Mouse (Mus musculus) layer of hippocampus, postnatal 36 days (tissue): ENCODE results near the gene Hsd17b2. TPM values are rescaled to one million over a fixed set of nuclear protein-coding genes. Genes with fewer than 3 reads are reported as not detected.

Source experiments
- DNase-seq, 2 experiments: peaks; one replicate each; pipeline ENCODE4 v3.0.0; 2022
- total RNA-seq, 2 experiments: library from RNA; stranded (reverse); gene quantifications; 2 replicates each; pipeline ENCODE4 v1.2.3; 2021

Hsd17b2 gene
- total RNA-seq: not detected

DNA sequence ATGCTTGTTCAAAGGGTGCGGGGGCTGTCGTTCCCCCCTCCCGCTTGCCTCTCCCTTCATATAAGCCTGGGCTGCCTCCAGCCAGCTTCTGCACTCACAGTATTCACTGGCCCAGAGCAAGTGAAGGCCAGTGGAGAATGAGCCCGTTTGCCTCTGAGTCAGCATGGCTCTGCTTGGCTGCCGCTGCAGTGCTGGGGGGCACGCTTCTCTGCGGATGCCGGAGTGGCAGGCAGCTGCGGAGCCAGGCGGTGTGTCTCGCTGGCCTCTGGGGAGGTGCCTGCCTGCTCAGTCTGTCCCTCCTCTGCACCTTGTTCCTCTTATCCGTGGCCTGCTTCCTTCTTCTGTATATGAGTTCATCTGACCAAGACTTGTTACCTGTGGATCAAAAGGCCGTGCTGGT, at the start of gene Hsd17b2:
TSS of gene Hsd17b2 (plus strand) at position 46 of the 400 bp plus-strand sequence.
- no peak for DNase-seq

- no peak for DNase-seq
Measured at GRCm38 (mm10) chr8:117652318-117652717, 49.4 kb upstream of the Hsd17b2 start.

DNA sequence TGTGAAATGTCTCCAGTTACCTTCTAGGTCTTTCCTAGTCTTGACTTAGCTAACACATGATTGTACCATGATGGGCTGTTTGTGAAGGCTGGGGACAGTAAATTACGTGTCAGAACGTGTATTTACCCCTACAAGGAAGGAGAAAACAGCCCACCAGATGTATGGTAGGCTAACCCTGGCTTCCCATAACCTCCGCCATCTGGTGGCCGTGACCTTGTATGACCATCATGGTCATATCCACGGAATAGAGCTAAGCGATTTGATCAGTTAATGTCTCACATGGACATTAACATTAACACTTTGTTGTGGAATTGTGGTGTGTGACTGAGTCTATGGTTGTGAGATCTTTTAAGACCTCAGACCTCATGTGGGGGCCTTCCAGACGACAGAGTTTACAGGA, 42.7 kb upstream of the Hsd17b2 start:
- no peak for DNase-seq

DNA sequence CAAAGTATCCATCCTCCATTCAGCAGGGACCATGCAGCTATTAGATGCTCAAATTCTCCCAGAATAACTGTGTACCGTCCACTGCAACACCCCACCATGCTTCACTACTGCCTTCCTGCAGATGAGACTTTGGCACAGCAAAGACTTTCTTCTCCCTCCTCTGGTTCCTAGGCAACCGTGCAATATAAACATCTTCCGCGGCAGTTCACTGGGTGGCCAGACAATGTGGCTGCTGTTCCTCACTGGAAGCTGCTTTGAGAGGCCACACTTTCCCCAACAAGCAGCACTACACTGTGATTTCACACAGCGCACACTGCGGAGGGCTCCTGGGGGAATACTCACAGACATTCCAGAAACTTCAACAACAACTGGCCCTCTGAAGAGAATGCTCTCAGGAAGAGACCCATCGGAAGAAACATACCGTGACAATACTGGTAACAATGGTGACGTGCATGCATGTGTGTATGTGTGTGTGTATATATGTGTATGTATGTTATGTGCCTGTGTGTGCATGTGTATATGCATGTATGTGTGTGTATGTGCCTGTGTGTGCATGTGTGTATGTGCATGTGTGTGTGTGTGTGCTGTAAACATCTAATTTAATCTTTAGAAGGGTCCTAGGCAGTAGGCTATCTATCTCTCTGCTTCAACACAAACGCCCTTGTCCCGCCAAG, 41.2 kb upstream of the Hsd17b2 start:
- peak in 1 of 2 experiments; percentile 41 for DNase-seq

GRCm38 (mm10) chr8:117667349-117668124, 34.2 kb upstream of the Hsd17b2 start:
- no peak for DNase-seq

DNA sequence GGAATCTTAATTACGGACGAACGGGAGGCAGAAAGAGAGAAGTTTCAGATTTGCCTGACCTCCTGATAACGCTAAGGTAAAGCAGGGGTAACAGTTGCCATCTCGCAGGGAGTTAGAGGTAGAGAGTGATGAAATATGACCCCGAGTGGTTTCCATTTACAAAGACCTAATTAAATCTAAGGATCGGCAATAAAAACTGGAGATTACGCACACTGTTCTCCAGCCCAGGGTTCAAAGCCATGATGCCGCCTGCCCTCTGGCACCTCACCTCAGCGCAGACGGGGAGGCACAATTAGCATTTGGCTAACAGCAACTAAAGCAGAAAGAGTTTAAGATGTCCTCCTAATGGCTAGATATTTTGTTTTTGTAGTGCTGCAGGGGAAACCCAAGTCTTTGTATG, 31.2 kb upstream of the Hsd17b2 start:
- DNase-seq: no peak

- DNase-seq: no peak
Measured at GRCm38 (mm10) chr8:117672558-117672957, 29.1 kb upstream of the Hsd17b2 start.

GRCm38 (mm10) chr8:117673430-117673830, 28.3 kb upstream of the Hsd17b2 start, which contains the start of gene Sdr42e1:
Gene Sdr42e1, minus strand, starts transcription at chr8:117673689.
- DNase-seq: peak; percentile 44 to 54

DNA sequence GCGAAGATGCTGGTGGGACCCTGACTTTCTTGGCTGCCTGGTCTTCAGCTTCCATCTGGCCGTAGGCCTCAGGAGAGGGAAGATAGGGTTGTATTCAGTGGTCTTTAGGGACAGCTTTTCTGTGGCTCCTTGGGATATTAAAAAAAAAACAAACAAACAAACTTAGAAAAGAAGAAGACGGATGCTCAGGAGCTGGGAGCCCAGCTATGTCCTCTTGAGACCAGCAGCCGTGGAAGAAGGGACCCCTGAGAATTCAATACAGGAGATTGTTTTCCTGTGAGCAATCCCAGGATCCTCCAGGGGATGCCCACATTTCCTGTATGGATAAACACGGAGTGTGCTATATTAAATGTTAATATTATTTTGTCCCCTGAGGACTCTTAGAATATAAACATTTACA, 26.5 kb upstream of the Hsd17b2 start:
- no peak for DNase-seq

- DNase-seq: no peak
Measured at GRCm38 (mm10) chr8:117676460-117676859, 25.2 kb upstream of the Hsd17b2 start.

- no peak for DNase-seq
Measured at GRCm38 (mm10) chr8:117677011-117677410, 24.7 kb upstream of the Hsd17b2 start.

GRCm38 (mm10) chr8:117678650-117679049, 23.1 kb upstream of the Hsd17b2 start:
- DNase-seq: no peak

DNA sequence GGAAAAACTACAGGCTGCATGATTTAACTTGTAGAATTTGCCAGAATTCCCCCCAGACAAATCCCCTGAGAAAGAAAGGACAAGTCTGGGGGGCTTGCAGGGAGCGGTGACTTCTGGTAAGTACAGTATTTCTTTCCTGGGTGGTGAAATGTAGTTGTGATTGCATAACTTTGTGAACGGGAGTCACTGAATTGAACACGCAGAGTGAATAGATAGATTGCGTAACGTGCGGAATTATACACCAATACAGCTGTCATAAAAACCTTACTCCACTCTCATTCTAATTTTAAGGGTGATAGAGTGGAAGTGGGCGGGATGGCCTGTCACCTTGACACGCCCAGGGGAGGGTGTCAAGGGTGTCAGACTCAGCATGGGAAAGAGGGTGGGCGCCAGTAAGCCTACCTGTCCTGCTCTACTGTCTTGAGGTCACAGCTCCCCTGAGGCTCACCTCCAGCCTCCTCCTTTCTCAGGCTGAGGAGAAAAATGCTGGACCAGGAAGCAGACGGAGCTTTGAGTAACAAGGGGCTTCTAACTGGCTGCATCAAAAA, 17.7 kb upstream of the Hsd17b2 start:
- no peak for DNase-seq

DNA sequence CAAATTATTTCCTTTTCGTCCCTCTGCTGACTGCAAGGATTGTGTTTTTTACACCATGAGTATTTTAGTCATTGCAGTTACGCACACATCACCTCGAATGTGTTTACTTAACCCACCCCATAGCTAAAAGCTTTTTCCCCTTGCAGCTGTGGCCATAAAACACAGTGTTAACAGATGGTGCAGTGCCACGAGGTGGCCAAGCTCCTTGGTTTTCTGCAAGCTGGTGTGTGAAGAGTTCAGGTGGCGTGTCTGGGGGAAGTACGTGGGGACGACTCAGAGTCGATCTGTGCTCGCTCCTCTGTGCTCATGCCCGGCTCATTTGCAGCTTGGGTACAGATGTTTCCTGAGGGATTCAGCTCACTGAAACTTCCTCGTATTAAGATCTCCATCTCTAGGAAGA, 17.2 kb upstream of the Hsd17b2 start:
- no peak for DNase-seq

- DNase-seq: no peak
Measured at GRCm38 (mm10) chr8:117687890-117688289, 13.8 kb upstream of the Hsd17b2 start.

GRCm38 (mm10) chr8:117692131-117692530, 9.6 kb upstream of the Hsd17b2 start:
- no peak for DNase-seq

GRCm38 (mm10) chr8:117695636-117696035, 6.1 kb upstream of the Hsd17b2 start:
- no peak for DNase-seq

DNA sequence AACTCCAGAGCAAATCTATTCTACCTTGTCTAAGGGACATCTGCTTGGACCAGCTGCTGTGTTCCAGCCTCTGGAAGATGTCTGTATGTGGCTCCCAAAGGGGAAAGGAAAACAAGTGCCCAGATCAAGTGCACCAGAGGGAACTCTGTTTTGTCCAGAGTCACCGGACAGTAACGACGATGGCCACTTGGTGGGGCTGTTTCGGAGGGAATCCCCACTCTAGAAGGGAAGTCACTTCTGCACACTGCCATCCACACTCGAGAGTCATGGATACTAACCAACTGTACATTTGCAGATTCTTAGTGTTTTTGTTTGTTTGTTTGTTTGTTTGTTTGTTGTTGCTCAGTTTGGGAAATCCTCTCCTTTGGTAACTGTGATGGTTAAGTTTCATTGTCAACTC, 4.5 kb upstream of the Hsd17b2 start:
- peak; percentile 6 to 11 for DNase-seq

- DNase-seq: no peak
Measured at GRCm38 (mm10) chr8:117700699-117701098, 1.0 kb upstream of the Hsd17b2 start.

DNA sequence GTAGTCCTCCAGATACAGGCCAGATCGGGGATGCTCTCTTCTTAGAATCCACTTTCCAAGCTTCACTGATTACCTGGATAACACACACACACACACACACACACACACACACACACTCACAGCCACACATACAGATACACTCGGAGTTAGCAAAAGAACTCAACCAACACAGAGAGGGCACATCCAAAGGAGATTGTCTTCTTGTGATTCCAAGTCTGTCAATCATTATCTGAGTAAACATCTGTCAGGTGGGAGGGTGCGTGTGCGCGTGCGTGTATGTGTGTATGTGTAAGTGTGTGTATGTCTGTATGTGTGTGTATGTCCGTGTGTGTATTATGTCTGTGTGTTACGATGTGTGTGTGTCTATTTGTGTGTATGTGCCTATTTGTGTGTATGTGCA, 458 bp upstream of the Hsd17b2 start:
- DNase-seq: no peak

- no peak for DNase-seq
Measured at GRCm38 (mm10) chr8:117702701-117703100, 997 bp downstream of the Hsd17b2 start.

GRCm38 (mm10) chr8:117706141-117706540, 4.4 kb downstream of the Hsd17b2 start:
- DNase-seq: no peak

DNA sequence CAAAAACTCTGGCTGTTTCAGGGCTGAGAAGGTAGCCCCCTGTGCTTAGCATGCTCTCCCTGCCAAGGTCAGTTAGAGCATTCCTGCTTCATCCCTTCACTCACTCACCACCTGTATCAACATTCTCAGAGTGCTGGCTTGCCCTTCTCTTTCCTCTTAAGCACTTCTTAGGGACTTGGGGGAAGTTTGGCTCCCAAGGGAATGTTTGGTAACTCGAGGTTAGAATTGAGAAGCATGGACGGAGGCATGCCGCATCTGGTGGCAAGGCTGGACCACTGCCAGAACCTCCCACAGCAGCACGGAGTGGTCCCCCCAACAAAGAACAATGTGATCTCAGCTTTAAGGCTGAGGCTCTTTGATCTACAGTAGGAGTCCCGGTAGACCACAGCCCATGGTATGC, 10.5 kb downstream of the Hsd17b2 start:
- DNase-seq: no peak

DNA sequence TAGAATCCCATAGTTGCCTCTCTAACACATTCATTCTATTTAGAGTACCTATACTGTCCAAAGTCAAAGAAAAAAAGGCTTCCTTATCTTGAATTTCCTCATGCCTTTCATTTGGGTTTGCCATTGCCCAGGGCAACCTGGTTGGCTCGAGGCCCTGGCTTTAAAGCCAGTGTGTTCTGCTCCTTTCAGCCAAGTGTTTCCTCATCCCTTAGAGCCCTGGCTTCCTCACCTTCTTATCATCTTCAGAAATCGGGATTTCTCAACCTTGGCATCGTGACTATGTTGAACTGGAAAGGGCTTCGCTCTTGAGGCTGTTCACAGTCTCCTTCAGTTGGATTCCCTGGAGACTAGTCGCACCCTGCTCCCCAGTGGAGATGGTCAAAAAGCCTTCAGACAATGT, 12.9 kb downstream of the Hsd17b2 start:
- DNase-seq: no peak
